Mouse (Mus musculus): Measurements from ENCODE around the gene Spint2.

Spint2 gene

GRCm38 (mm10) chr7:29281201-29282073, at the start of gene Spint2:
TSS of gene Spint2 (minus strand) at chr7:29281912.
- no peak for DNase-seq

- no peak for DNase-seq
Measured at GRCm38 (mm10) chr7:29328984-29329383, 47.3 kb upstream of the Spint2 start.

- no peak for DNase-seq
Measured at GRCm38 (mm10) chr7:29327087-29327486, 45.4 kb upstream of the Spint2 start.

- no peak for DNase-seq
Measured at GRCm38 (mm10) chr7:29319337-29320307, 37.9 kb upstream of the Spint2 start.

- DNase-seq: peak; percentile 80
Measured at GRCm38 (mm10) chr7:29318115-29318911, 36.6 kb upstream of the Spint2 start.

- DNase-seq: peak; percentile 48
Measured at GRCm38 (mm10) chr7:29317558-29317957, 35.8 kb upstream of the Spint2 start.

- peak; percentile 83 for DNase-seq
Measured at GRCm38 (mm10) chr7:29316976-29317375, 35.3 kb upstream of the Spint2 start.

GRCm38 (mm10) chr7:29316137-29316734, 34.5 kb upstream of the Spint2 start:
- peak; percentile 80 for DNase-seq

- peak; percentile 82 for DNase-seq
Measured at GRCm38 (mm10) chr7:29314844-29315628, 33.3 kb upstream of the Spint2 start.

GRCm38 (mm10) chr7:29313572-29314261, 32.0 kb upstream of the Spint2 start:
- no peak for DNase-seq

- DNase-seq: peak; percentile 77
Measured at GRCm38 (mm10) chr7:29313051-29313450, 31.3 kb upstream of the Spint2 start.

- no peak for DNase-seq
Measured at GRCm38 (mm10) chr7:29309749-29310148, 28.0 kb upstream of the Spint2 start.

- peak; percentile 84 for DNase-seq
Measured at GRCm38 (mm10) chr7:29309221-29309721, 27.6 kb upstream of the Spint2 start.

GRCm38 (mm10) chr7:29307350-29308104, 25.8 kb upstream of the Spint2 start:
- DNase-seq: peak; percentile 97

- DNase-seq: peak; percentile 57
Measured at GRCm38 (mm10) chr7:29306619-29307018, 24.9 kb upstream of the Spint2 start.

- DNase-seq: no peak
Measured at GRCm38 (mm10) chr7:29306108-29306507, 24.4 kb upstream of the Spint2 start.

GRCm38 (mm10) chr7:29305263-29305988, 23.7 kb upstream of the Spint2 start:
- no peak for DNase-seq

- peak; percentile 52 for DNase-seq
Measured at GRCm38 (mm10) chr7:29304463-29305262, 23.0 kb upstream of the Spint2 start.
